Mouse (Mus musculus) adrenal gland, adult 8-10 months (tissue): ENCODE results near the gene Pstk. TPM values are rescaled to one million over a fixed set of nuclear protein-coding genes. Genes with fewer than 3 reads are reported as not detected.
A peak's percentile ranks its signal among the peaks of the same experiment; 100 is the strongest.
"Not testable (repeated sequence)": the region's sequence is repeated elsewhere in the genome, so short reads cannot be mapped to it uniquely, and the experiment has no call there.

Source experiments
- DNase-seq: peaks from one replicate; pipeline ENCODE4 v3.0.0; 2022
- total RNA-seq, 4 experiments: library from RNA; stranded (reverse); gene quantifications; 2 replicates each; pipeline ENCODE4 v1.2.4; 2022

Pstk gene
- total RNA-seq, 4 experiments from 2014 or later: 19.4 to 21.4 (median 20.1) TPM

- not testable (repeated sequence) for DNase-seq
These were observed 45.8 kb downstream of the Pstk start for GRCm38 (mm10) chr7:131416742-131417141.

GRCm38 (mm10) chr7:131417605-131418004 lies 46.7 kb downstream of the Pstk start:
- DNase-seq: no peak

GRCm38 (mm10) chr7:131424912-131425311 lies 54.0 kb downstream of the Pstk start:
- DNase-seq: no peak

- DNase-seq: peak; percentile 30
These were observed 56.4 kb downstream of the Pstk start for GRCm38 (mm10) chr7:131427331-131427730.

- DNase-seq: no peak
These were observed 61.3 kb downstream of the Pstk start for GRCm38 (mm10) chr7:131432244-131432643.

GRCm38 (mm10) chr7:131434276-131434675 lies 63.3 kb downstream of the Pstk start:
- DNase-seq: no peak

GRCm38 (mm10) chr7:131437051-131437450 lies 66.1 kb downstream of the Pstk start:
- DNase-seq: no peak

Other genes with a start within 250 kb of the Pstk start
- gene 4933402N03Rik, start 224.8 kb upstream of the Pstk start, total RNA-seq: not detected
- not detected for gene 5430419D17Rik, start 196.7 kb upstream of the Pstk start, total RNA-seq
- gene Cuzd1, start 48.8 kb upstream of the Pstk start, total RNA-seq: not detected
- not detected for gene Fam24b, start 41.6 kb upstream of the Pstk start, total RNA-seq
- not detected for gene Fam24a, start 37.3 kb upstream of the Pstk start, total RNA-seq
- 10 to 100 TPM; 11.0 to 14.8 (median 12.0) TPM for gene 2310057M21Rik, start 8.4 kb upstream of the Pstk start, total RNA-seq
- 10 to 100 TPM; 33.5 to 39.7 (median 35.7) TPM for gene Ikzf5, start 39.4 kb downstream of the Pstk start, total RNA-seq
- 100 to 1,000 TPM; 157 to 791 (median 490) TPM for gene Acadsb, start 39.5 kb downstream of the Pstk start, total RNA-seq
- not detected for gene Hmx3, start 171.7 kb downstream of the Pstk start, total RNA-seq
- not detected for gene Hmx2, start 177.6 kb downstream of the Pstk start, total RNA-seq
- 10 to 100 TPM; 68.7 to 79.5 (median 71.3) TPM for gene Bub3, start 189.1 kb downstream of the Pstk start, total RNA-seq